Mouse (Mus musculus): ENCODE data around the gene Tyrobp. TPM values are rescaled to one million over a fixed set of nuclear protein-coding genes. Genes with fewer than 3 reads are reported as not detected.

The Tyrobp gene
- total RNA-seq (2021), result 10 to 100 TPM; 18.6 to 19.9 TPM
- long read RNA-seq, experiment 1, partial matches to known transcripts, result 0 of 4 reads
- long read RNA-seq, experiment 1, other reads (novel, unspliced or antisense), result 1 of 4 reads
- long read RNA-seq, experiment 2, partial matches to known transcripts, result 0 of 1 reads
- long read RNA-seq, experiment 2, other reads (novel, unspliced or antisense), result 0 of 1 reads

GRCm38 (mm10) chr7:30413596-30413995 is at the start of gene Tyrobp:
Gene Tyrobp, plus strand, starts transcription at chr7:30413760.
- intact Hi-C loops (cut with DNase I), result no loop called here
- no peak for DNase-seq

DNA sequence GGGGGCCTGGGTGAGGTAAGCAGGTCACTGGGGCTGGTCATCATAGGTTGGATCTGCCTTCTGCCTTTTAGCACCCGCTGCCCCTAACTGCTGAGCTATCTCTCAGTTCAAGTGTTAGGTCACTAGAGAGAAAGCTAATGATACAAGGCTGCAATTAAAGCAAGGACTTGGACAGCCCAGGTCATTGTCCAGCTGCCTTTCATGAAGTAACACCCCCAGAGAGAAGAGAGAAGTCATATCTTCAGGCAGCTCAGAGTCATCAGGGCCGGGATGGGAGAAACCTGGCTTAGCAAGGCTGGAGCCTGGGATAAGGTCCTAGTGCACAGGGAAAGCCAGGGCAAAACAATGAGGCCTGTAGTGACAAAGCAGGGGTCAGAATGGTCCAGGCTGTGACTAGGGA is 46.1 kb upstream of the Tyrobp start:
- intact Hi-C loops (cut with DNase I), result no loop called here
- no peak for DNase-seq

DNA sequence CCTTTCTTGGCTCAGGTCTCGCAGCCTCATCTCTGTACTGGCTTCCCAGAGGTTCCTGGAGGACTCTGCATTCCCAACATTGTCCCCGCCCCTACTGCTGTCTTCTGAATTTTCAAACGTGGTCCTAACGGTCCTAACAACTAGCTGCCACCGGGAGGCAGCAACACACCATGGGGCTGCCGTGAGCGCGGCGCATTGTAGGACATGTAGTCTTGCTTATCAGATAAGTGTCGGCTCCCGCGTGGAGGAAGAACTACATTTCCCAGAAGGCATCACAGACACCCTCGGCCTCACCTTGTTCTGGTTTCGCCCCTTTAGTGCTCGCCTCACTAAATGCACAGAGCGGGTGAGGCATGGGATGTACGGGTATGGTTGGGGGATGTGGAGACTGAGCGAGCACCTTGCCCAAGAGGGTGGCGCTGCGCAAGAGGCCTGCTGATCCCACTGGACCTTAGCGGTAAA is 40.0 kb upstream of the Tyrobp start:
- peak; percentile 89 to 90 for DNase-seq
- intact Hi-C loops (cut with DNase I), result loop anchor here (1.0 to 10.0 kb wide), 4 partner anchors 59 to 231 kb away; partner anchors contain the start of gene Prodh2

GRCm38 (mm10) chr7:30380061-30380460 is 33.5 kb upstream of the Tyrobp start:
- DNase-seq, result no peak
- intact Hi-C loops (cut with DNase I), result no loop called here

DNA sequence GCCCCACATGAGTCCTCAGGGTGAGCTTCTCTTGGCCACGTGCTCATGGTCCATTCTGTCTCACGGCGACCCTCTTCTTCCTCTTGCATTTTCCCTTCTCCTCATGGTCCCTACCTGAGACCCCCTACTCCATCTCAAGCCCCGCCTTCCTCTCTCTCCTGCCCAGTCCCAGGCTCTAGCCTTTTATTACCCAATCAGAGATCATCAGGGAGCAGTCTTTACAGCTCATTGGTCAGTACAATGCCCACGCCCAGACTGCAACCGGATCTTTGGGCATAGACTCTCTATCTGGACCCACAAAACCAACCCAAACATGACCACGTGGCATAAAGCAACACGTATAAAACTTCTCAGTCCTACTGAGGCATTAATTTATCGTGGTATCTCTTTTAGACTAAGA is 29.5 kb upstream of the Tyrobp start:
- DNase-seq, result no peak
- intact Hi-C loops (cut with DNase I), result no loop called here

- no peak for DNase-seq
- intact Hi-C loops (cut with DNase I), result no loop called here
These were observed 20.6 kb upstream of the Tyrobp start for GRCm38 (mm10) chr7:30392746-30393520.

GRCm38 (mm10) chr7:30393631-30394030 is 19.9 kb upstream of the Tyrobp start:
- no peak for DNase-seq
- intact Hi-C loops (cut with DNase I), result no loop called here

DNA sequence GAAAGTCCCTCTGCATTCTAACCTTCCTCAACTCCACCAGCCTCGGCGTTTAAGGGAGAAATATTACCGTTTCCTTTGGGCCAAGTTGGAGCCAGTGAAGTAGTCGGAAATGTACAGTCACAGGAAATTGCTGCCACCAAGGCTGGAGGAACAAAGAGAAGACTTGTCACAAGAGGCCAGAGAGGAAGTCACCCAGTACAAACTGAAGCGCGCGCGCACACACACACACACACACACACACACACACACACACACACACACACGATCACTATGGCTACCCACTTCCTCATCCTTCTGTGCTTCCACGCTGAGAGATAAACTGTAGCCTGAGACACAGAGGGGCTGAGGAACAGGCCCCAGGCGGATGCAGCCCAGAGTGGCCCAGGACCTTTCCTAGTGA is 19.2 kb upstream of the Tyrobp start:
- DNase-seq, result peak; percentile 15 to 20
- intact Hi-C loops (cut with DNase I), result no loop called here

DNA sequence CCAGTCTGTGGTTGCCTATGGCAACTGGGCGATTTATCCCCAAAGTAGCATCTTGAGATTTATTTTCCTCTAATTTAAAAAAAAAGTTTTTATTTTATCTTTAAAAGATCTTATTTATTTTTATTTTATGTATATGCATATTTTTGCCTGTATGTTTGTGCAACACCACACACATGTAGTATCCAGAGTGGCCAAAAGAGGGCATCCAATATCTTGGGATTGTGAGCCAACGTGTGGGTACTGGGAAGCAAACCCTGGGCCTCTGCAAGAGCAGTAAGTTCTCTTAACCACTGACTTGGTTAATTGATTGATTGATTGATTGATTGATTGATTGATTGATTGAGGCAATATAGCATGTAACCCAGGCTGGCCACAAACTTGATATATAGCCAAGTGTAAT is 18.7 kb upstream of the Tyrobp start:
- intact Hi-C loops (cut with DNase I), result no loop called here
- DNase-seq, result no peak

DNA sequence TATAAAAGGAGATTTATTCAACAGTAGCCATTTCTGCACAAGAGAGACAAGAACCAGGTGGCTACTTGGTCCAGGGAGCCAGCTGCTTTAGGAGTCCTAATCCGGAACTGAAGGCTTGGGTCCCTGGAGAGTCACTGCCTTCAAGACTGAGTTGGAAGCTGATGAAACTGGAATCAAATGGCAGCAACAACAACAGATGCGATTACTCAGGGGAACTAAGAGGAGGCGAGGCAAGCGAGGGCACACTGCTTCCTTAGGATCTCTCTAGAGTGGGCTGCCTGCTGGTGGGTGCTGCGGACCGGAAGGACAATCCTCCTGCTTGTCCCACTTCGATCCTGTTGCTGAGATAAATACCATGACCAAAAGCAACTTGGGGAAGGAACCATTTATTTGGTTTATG is 13.9 kb upstream of the Tyrobp start:
- DNase-seq, result no peak
- intact Hi-C loops (cut with DNase I), result no loop called here

DNA sequence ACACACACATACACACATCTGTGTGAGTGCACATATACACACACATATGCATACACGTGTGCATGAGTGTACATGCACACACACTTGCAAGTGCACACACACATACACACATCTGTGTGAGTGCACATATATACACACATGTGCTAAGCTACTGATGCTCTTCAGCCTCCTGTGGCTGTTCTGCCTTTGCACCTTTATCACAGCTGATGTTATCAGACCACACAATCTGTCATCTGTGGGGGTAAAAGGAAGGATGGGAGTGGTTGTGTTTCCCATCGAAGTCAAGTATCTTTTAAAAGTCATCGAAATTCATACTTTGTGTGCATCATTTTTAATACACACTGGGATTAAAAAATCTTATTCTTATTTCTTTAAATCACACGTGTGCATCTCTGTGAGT is 11.2 kb upstream of the Tyrobp start:
- DNase-seq, result no peak
- intact Hi-C loops (cut with DNase I), result no loop called here

- DNase-seq, result no peak
- intact Hi-C loops (cut with DNase I), result no loop called here
These were observed 4.9 kb upstream of the Tyrobp start for GRCm38 (mm10) chr7:30408639-30409038.

GRCm38 (mm10) chr7:30409789-30410188 is 3.8 kb upstream of the Tyrobp start:
- no peak for DNase-seq
- intact Hi-C loops (cut with DNase I), result no loop called here

DNA sequence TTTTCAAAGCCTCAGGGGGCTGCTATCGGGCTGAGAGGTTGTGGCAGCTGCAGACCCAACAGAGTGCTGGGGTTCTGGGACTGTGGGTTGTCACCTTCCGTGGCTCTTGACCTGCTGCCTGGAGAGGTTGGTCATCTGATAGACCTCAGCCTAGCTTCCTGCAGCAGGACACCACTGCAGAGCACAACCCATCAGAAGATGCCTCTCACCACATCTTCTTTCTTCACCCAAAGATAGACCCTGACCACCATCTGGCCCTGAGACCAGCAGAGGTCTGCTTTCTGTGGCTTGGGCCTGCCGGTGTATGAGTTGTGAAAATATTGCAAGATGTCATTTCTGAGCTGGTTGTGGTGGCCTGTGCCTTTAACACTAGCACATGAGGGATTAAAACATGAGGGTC is 2.5 kb upstream of the Tyrobp start:
- intact Hi-C loops (cut with DNase I), result no loop called here
- DNase-seq, result no peak

GRCm38 (mm10) chr7:30412735-30413147 is 819 bp upstream of the Tyrobp start:
- no peak for DNase-seq
- intact Hi-C loops (cut with DNase I), result no loop called here

DNA sequence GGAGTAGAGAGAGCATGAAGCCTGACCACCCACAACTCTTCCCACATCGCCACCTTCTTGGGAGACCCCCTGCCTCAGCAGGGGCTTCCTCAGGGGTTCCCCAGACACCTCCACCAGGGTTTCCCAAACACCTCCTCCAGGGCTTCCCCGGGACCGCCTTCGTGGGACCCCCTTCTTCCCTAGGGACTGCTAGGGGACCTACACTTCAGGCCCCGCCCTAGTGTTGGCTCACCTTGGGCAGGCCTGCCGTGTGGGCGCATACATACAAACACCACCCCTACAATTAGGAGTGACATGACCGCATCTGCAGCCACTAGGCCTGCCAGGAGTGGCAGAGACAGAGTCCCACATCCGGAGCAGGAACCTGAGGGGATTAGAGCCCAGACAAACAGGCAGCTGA is 4.3 kb downstream of the Tyrobp start:
- intact Hi-C loops (cut with DNase I), result no loop called here
- DNase-seq, result no peak

GRCm38 (mm10) chr7:30419561-30420499 is 6.3 kb downstream of the Tyrobp start, which contains the start of gene Hcst:
Gene Hcst, minus strand, starts transcription at chr7:30419854.
- DNase-seq, result no peak

DNA sequence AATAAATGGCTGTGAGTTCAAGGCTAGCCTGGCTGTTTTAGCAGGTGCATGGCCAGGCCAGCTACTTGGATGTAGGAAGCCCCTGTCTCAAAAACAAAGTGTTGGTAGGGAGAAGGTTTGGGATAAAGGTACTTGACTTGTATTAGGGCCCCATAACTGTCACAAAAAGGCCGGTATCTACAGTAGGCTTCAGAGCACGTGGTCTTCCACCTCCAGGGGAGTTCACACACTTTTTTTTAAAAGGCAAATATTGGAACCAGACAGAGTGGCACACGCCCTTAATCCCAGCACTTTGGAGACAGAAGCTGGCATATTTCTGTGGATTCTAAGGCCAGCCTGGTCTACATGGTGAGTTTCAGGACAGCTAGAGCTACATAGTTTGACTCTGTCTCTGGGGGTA is 7.1 kb downstream of the Tyrobp start:
- intact Hi-C loops (cut with DNase I), result no loop called here
- no peak for DNase-seq

More at GRCm38 (mm10) chr7:30419561-30420499, 6.3 kb downstream of the Tyrobp start, which contains the start of gene Hcst:
- intact Hi-C loops (cut with DNase I), result no loop called here

DNA sequence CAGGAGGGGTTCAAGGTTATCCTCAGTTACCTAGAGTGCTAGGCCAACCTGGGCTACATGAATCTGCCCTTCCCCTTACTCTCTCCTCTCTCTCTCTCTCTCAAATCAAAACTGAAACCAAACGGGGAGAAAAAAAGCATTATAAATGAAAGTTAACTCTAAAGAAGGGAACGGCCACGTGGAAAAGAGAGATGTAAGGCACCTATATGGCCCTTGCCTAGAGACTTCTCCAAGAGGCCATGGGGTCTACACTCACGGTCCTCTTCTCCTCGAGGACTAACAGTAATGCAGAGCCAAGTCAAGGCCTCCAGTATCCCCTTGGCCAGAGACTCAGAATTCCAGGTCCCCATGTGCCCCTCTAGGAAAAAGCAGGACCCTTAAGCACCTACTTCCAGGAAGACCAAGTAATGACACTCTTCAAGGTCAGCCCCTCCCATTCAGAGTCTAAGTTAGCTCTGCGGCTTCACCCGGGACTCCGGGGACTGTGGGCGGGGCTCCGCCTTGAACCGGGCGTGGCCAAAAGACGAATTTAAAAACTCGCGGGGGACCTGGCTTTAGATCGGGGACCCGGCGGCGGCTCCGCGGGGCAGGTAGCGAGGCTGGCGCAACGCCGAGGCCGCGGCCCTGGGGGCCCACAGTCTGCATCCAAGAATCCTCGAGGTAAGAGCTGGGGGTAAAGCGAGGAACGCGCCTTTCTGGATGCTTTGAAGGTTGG is 7.8 kb downstream of the Tyrobp start, which contains the start of gene Nfkbid:
TSS of gene Nfkbid (plus strand) at position 558 of the 715 bp plus-strand sequence.
- peak; percentile 51 to 63 for DNase-seq
- intact Hi-C loops (cut with DNase I), result no loop called here

- intact Hi-C loops (cut with DNase I), result no loop called here
- peak; percentile 80 to 81 for DNase-seq
These were observed 8.4 kb downstream of the Tyrobp start for GRCm38 (mm10) chr7:30421890-30422435.

All from heart, postnatal 14 days (tissue).